Mouse (Mus musculus): ENCODE results near the gene Hdc. TPM values are rescaled to one million over a fixed set of nuclear protein-coding genes. Genes with fewer than 3 reads are reported as not detected.

Hdc gene
- total and polyA plus RNA-seq, 3 experiments = 2.8 to 5.5 TPM; not detected in 1

GRCm38 (mm10) chr2:126644768-126645167, 25.7 kb upstream of the Hdc start:
- no peak for TF ChIP-seq SIN3A (IDR thresholded peaks at IDR 0.05; ENCODE audit: low read length)
- TF ChIP-seq CTCF (IDR thresholded peaks at IDR 0.05 in 2 of 3, conservative IDR thresholded peaks at IDR 0.05 in 1 of 3; ENCODE audit: control insufficient read depth in 1 of 3, insufficient read depth in 1 of 3, low read depth in 2 of 3, low read length in 3 of 3, poor library complexity in 1 of 3, severe bottlenecking in 1 of 3) = peak in 1 of 3 experiments; percentile 21; a peak in 1 of 6 replicates
- H3K4me3 ChIP-seq (ENCODE audit: control insufficient read depth in 1 of 2, insufficient read depth in 1 of 2, low read depth in 2 of 2, low read length in 2 of 2) = no peak overlapping the region
- no peak overlapping the region for H3K27ac ChIP-seq (ENCODE audit: control insufficient read depth, low read depth, low read length)
- no peak for DNase-seq (ENCODE audit: low read depth, low spot score)
- no peaks in the 10 kb centered on the region for H3K27me3 ChIP-seq (ENCODE audit: control insufficient read depth in 1 of 2, insufficient read depth in 2 of 2, low read length in 2 of 2)
- no peak overlapping the region for H3K9ac ChIP-seq (ENCODE audit: control insufficient read depth, low read depth, low read length, poor library complexity, severe bottlenecking)
- no peaks in the 10 kb centered on the region for H3K79me2 ChIP-seq (ENCODE audit: control insufficient read depth, insufficient read depth, low read length, poor library complexity)
- H3K9me3 ChIP-seq (replicated peaks; ENCODE audit: insufficient read depth, low read length) = no peaks in the 10 kb centered on the region
- H3K4me1 ChIP-seq (ENCODE audit: control insufficient read depth in 1 of 2, insufficient read depth in 2 of 2, low read length in 2 of 2) = no peaks in the 10 kb centered on the region; a peak in 1 of 4 replicates
- H3K36me3 ChIP-seq (ENCODE audit: control insufficient read depth in 1 of 2, insufficient read depth in 2 of 2, low read length in 2 of 2) = peaks cover 0 to 5% of the 10 kb centered on the region in 2 experiments; a peak in 2 of 4 replicates

- H3K9me3 ChIP-seq (replicated peaks; ENCODE audit: insufficient read depth, low read length) = no peaks in the 10 kb centered on the region
- peak; percentile 38 for DNase-seq (ENCODE audit: low read depth, low spot score)
- H3K4me1 ChIP-seq (ENCODE audit: control insufficient read depth in 1 of 2, insufficient read depth in 2 of 2, low read length in 2 of 2) = peaks cover 6 to 11% of the 10 kb centered on the region in 2 experiments
- H3K4me3 ChIP-seq (ENCODE audit: control insufficient read depth in 1 of 2, insufficient read depth in 1 of 2, low read depth in 2 of 2, low read length in 2 of 2) = no peak overlapping the region
- peaks cover 2 to 12% of the 10 kb centered on the region in 2 experiments; a peak in 3 of 4 replicates for H3K36me3 ChIP-seq (ENCODE audit: control insufficient read depth in 1 of 2, insufficient read depth in 2 of 2, low read length in 2 of 2)
- H3K9ac ChIP-seq (ENCODE audit: control insufficient read depth, low read depth, low read length, poor library complexity, severe bottlenecking) = no peak overlapping the region
- H3K27me3 ChIP-seq (ENCODE audit: control insufficient read depth in 1 of 2, insufficient read depth in 2 of 2, low read length in 2 of 2) = no peaks in the 10 kb centered on the region
- no peak overlapping the region for H3K27ac ChIP-seq (ENCODE audit: control insufficient read depth, low read depth, low read length)
- TF ChIP-seq USF1 (IDR thresholded peaks at IDR 0.05; ENCODE audit: low read depth, low read length) (no peak), CTCF (IDR thresholded peaks at IDR 0.05 in 2 of 3, conservative IDR thresholded peaks at IDR 0.05 in 1 of 3; ENCODE audit: control insufficient read depth in 1 of 3, insufficient read depth in 1 of 3, low read depth in 2 of 3, low read length in 3 of 3, poor library complexity in 1 of 3, severe bottlenecking in 1 of 3) (peak; percentile 30 to 51 (median 34); a peak in 5 of 6 replicates), ZKSCAN1 (IDR thresholded peaks at IDR 0.05; ENCODE audit: low read depth, low read length) (no peak), MEF2A (IDR thresholded peaks at IDR 0.05; ENCODE audit: extremely low read depth, insufficient replicate concordance, low read depth, low read length, poor library complexity, severe bottlenecking) (no peak), SMC3 (IDR thresholded peaks at IDR 0.05; ENCODE audit: low read depth, low read length) (peak; percentile 57), EP300 (IDR thresholded peaks at IDR 0.05; ENCODE audit: low read depth in 1 of 2, low read length in 2 of 2) (no peak), NELFE (IDR thresholded peaks at IDR 0.05; ENCODE audit: low read depth, low read length) (no peak), RAD21 (IDR thresholded peaks at IDR 0.05; ENCODE audit: low read depth, low read length) (peak; percentile 51), ZC3H11A (IDR thresholded peaks at IDR 0.05; ENCODE audit: low read depth, low read length) (peak; percentile 21; the same call in 1 of the 2 replicates)
- no peaks in the 10 kb centered on the region for H3K79me2 ChIP-seq (ENCODE audit: control insufficient read depth, insufficient read depth, low read length, poor library complexity)
Measured at GRCm38 (mm10) chr2:126640298-126640697, 21.2 kb upstream of the Hdc start.

- Histone ChIP-seq H3K36me3 (ENCODE audit: control insufficient read depth in 1 of 2, insufficient read depth in 2 of 2, low read length in 2 of 2) (peaks cover 2 to 21% of the 10 kb centered on the region in 2 experiments; a peak in 3 of 4 replicates), H3K27me3 (ENCODE audit: control insufficient read depth in 1 of 2, insufficient read depth in 2 of 2, low read length in 2 of 2) (no peaks in the 10 kb centered on the region), H3K4me1 (ENCODE audit: control insufficient read depth in 1 of 2, insufficient read depth in 2 of 2, low read length in 2 of 2) (peaks cover 14 to 19% of the 10 kb centered on the region in 2 experiments), H3K9me3 (replicated peaks; ENCODE audit: insufficient read depth, low read length) (no peaks in the 10 kb centered on the region), H3K9ac (ENCODE audit: control insufficient read depth, low read depth, low read length, poor library complexity, severe bottlenecking) (peak overlapping the region; percentile 54), H3K4me3 (ENCODE audit: control insufficient read depth in 1 of 2, insufficient read depth in 1 of 2, low read depth in 2 of 2, low read length in 2 of 2) (peak overlapping the region; percentile 22 to 29), H3K27ac (ENCODE audit: control insufficient read depth, low read depth, low read length) (peak overlapping the region; percentile 93), H3K79me2 (ENCODE audit: control insufficient read depth, insufficient read depth, low read length, poor library complexity) (no peaks in the 10 kb centered on the region)
- peak; percentile 93 for DNase-seq (ENCODE audit: low read depth, low spot score)
- TF ChIP-seq ELF1 (IDR thresholded peaks at IDR 0.05; ENCODE audit: low read depth, low read length) (peak; percentile 43; the same call in 1 of the 2 replicates), USF1 (IDR thresholded peaks at IDR 0.05; ENCODE audit: low read depth, low read length) (no peak), MAFK (IDR thresholded peaks at IDR 0.05; ENCODE audit: borderline replicate concordance, low read depth, low read length) (peak; percentile 72; the same call in 1 of the 2 replicates), ZC3H11A (IDR thresholded peaks at IDR 0.05; ENCODE audit: low read depth, low read length) (no peak), RCOR1 (IDR thresholded peaks at IDR 0.05; ENCODE audit: low read depth, low read length) (peak; percentile 86; the same call in 1 of the 2 replicates), TAL1 (IDR thresholded peaks at IDR 0.05; ENCODE audit: low read length) (peak; percentile 76), TBP (IDR thresholded peaks at IDR 0.05; ENCODE audit: low read depth, low read length) (peak; percentile 60; the same call in 1 of the 2 replicates), CHD2 (IDR thresholded peaks at IDR 0.05; ENCODE audit: low read length) (peak; percentile 85), UBTF (IDR thresholded peaks at IDR 0.05; ENCODE audit: borderline replicate concordance, insufficient read depth, low read depth, low read length) (no peak), ETS1 (IDR thresholded peaks at IDR 0.05; ENCODE audit: low read depth, low read length) (peak; percentile 91), RAD21 (IDR thresholded peaks at IDR 0.05; ENCODE audit: low read depth, low read length) (no peak), MAZ (IDR thresholded peaks at IDR 0.05; ENCODE audit: low read depth, low read length) (no peak), TCF12 (IDR thresholded peaks at IDR 0.05; ENCODE audit: low read depth, low read length) (peak; percentile 96), MAX (IDR thresholded peaks at IDR 0.05; ENCODE audit: low read length) (0 out of 2 replicates have a peak, but pooled peaks have one; percentile 55), GATA1 (IDR thresholded peaks at IDR 0.05; ENCODE audit: low read depth, low read length) (peak; percentile 98)
Measured at GRCm38 (mm10) chr2:126635939-126636823, 17.1 kb upstream of the Hdc start.
